Mouse (Mus musculus) Patski (cell line): ENCODE data around the gene C1qbp. TPM values are rescaled to one million over a fixed set of nuclear protein-coding genes. Genes with fewer than 3 reads are reported as not detected.
A peak's percentile ranks its signal among the peaks of the same experiment; 100 is the strongest.

Experiments used
- ATAC-seq: fragments of 100-300 bp; one replicate; pipeline ENCODE4 v1.8.0; 2021
- CTCF ChIA-PET: fragments of 350-600 bp; sonication (Branson Sonifier 250); formaldehyde crosslinking; loops from one replicate; lab custom pipeline; 2022; ENCODE audit warnings: inconsistent platforms; lab: Charles Lee
- POLR2A ChIA-PET: fragments of 350-600 bp; sonication (Branson Sonifier 250); formaldehyde crosslinking; loops from one replicate; lab custom pipeline; 2022; ENCODE audit warnings: antibody characterized with exemption, inconsistent platforms; lab: Charles Lee
- DNase-seq: peaks from one replicate; pipeline ENCODE4 v3.0.0-alpha.2; 2011; ENCODE audit warnings: low read depth, low spot score
- H3K27me3 ChIP-seq: fragments of 371-371 bp; one replicate; pipeline ENCODE4 v1.5.1; 2021
- CTCF ChIP-seq: fragments of 100-300 bp; IDR thresholded peaks from one replicate; pipeline ENCODE4 v1.5.1; 2021
- in situ Hi-C: fragments of 300-500 bp; cut with MboI; formaldehyde crosslinking; loops from 3 replicates; pipeline ENCODE4 v1.11.1; 2018; ENCODE audit warnings: low pct_unique_long_range_greater_than_20kb, mixed read lengths
- polyA plus RNA-seq: library from polyadenylated mRNA; unstranded; gene quantifications from one replicate; pipeline ENCODE4 v1.2.3, GENCODE M21; 2021

The C1qbp gene
- polyA plus RNA-seq, 1 experiment from 2014 or later = 248 TPM

DNA sequence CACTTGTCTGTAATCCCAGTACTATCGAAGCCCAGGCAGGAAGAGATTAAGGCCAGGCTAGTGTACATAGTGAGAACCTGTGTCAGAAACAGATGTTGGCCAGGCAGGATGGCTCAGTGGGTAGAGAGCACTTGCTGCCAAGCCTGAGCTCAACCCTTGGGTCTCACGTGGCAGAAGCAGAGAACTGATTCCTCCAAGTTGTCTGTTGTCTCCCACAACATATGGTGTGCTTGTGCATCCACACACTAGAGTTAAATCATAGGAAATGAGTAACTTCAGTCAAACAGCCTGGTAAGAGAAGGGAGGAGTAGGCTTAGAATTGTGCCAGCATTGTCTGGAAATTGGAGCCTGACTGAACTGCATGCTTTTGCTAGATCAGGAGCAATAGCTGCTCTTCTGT is 7.6 kb downstream of the C1qbp start:
- in situ Hi-C loops = no loop called here
- CTCF ChIA-PET = no interaction called here

DNA sequence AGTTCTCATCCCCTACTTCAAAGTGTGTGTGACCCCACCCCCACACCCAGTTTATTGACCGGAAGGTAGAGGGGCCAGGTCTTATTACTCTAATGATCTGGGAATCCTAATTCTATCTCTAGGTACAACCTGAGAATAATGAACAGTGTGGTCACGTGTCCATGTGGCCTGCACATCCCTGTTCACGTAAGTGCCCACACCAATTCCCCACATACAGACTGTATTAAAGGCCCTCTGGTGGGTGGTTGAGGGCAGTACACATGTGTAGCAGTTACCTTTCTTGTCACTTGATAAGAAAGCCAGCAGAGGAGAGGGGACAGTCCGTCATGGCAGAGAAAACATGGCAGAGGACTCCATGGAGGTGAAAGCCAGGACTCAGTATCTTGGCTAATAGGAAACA is 8.9 kb downstream of the C1qbp start:
- no peaks in the 10 kb centered on the region for H3K27me3 ChIP-seq
- peak; percentile 57 for TF ChIP-seq CTCF
- no peak for DNase-seq
- ChIA-PET POLR2A (interaction anchor here (0.6 kb wide), 1 partner anchor 1054 kb away, joined by 3 read pairs; no protein-coding TSS in a partner anchor), CTCF (no interaction called here)
- in situ Hi-C loops = no loop called here
- ATAC-seq = no peak

More for the DNA sequence above, 7.6 kb downstream of the C1qbp start:
- no peak for TF ChIP-seq CTCF
- POLR2A ChIA-PET = no interaction called here
- DNase-seq (no peak), ATAC-seq (no peak)
- no peaks in the 10 kb centered on the region for H3K27me3 ChIP-seq

DNA sequence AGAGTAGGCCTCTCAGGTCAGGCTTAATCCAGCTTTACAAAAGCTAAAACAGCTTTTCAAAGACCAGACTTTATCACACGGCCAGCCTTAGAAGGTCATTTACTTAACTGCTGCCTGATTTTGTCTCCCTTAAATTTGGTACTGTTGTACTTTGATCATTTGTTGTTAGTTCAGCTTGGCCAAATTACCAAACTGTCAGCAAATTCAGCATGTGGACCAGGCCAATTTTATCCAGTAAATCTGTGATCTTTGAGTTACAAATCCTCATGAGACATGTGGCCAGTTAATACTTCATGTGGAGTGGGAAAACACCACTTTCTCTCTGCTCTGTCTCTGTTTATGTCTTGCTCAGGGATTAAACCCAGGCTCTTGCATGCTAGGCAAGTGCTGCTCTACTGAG is 10.2 kb downstream of the C1qbp start:
- ChIA-PET POLR2A (no interaction called here), CTCF (no interaction called here)
- H3K27me3 ChIP-seq = no peaks in the 10 kb centered on the region
- in situ Hi-C loops = no loop called here
- no peak for ATAC-seq
- DNase-seq = no peak
- TF ChIP-seq CTCF = no peak

DNA sequence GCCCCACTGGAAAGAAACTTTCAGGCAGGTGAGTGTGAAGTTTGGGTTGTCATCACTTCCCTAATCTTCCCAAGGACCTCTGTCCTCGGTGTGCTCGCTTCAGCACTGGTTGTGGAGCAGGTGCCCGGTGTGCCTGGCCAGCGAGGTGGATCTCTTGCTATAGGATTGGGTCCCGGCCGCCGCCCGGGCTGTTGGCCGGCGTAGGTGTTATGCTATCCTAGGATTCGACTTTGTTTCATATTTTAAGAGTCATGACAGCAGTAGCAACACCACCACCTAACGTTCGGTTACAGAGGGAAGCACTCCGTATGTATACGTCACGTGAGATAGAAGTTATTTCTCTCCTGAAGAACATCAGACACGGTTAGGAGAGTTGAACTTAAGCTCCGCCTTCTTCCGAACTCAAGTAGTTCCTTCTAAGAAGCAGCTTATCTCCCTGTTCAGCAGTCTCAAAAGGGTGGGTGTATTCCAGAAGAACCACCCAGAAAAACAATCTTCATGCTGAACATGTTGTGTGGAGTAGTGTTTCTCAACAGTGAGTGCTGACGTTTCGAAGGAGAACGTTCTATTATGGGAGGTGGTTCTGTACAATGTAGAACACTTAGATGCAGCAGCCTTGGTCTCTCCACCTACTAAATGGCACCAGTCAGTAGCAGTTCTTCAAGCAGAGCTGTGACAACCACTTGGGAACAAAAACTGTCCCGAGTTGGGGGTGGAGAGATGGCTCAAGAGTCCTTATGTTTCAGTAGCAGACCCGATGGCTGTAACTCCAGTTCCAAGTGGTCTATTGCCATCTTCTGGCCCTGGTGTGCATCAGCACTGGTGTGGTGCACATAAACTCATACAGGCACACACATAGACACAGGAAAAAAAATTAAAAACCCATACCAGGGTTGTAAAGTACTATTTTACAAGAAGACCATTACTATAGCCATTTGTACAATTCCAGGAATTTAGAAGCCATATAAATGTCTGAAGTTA is 12.0 kb downstream of the C1qbp start:
- ATAC-seq = peak; percentile 58
- DNase-seq = no peak
- in situ Hi-C loops = no loop called here
- ChIA-PET CTCF (interaction anchor here (1.0 kb wide), 1 partner anchor 11 kb away, joined by 3 read pairs; no protein-coding TSS in a partner anchor), POLR2A (no interaction called here)
- no peaks in the 10 kb centered on the region for H3K27me3 ChIP-seq
- no peak for TF ChIP-seq CTCF

DNA sequence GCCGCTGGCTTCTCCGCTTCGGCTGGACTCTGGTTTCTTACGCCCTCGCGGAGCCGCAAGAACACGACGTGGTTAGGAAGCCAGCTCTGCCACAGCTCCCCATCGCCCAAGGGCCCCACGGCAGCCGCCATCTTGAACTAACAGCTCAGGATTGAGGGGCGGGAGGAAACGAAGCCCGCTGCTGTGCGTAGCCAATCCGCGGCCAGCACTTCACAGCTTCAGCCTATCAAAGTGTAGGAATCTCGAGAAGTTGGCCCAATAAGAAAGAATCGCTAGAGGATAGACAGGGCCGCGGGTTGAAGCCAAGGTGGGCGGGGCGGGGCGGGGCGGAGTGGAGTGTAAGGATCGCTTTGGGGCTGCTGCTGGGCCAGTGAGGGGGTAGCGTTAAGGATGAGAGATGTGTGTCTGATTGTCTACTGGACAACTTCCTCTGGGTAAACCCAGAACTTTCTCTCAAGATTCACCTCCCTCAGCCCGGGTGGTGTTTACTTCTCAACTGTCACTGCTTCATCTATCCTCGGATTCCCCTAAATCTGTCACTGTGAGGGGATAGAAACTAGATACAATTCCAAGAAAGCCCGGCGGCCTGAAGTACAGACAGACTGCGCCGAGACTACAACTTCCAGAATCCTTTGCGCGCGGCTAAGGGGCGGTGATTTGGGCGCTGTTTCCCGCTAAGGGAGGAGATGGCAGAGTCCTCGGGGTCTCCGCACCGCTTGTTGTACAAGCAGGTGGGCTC is 12.8 kb downstream of the C1qbp start, which contains the start of the genes Nup88 and Rpain:
TSS of gene Nup88 (minus strand) at position 153 of the 739 bp plus-strand sequence.
TSS of gene Rpain (plus strand) at position 393 of the 739 bp plus-strand sequence.
- ChIA-PET POLR2A (no interaction called here), CTCF (interaction anchor here (1.0 to 1.5 kb wide), 2 partner anchors 12 to 13 kb away, joined by 3 to 5 read pairs; partner anchors contain the start of gene C1qbp)
- no peaks in the 10 kb centered on the region for H3K27me3 ChIP-seq
- in situ Hi-C loops = no loop called here
- no peak for TF ChIP-seq CTCF
- peak; percentile 97 for ATAC-seq
- peak; percentile 83 for DNase-seq

DNA sequence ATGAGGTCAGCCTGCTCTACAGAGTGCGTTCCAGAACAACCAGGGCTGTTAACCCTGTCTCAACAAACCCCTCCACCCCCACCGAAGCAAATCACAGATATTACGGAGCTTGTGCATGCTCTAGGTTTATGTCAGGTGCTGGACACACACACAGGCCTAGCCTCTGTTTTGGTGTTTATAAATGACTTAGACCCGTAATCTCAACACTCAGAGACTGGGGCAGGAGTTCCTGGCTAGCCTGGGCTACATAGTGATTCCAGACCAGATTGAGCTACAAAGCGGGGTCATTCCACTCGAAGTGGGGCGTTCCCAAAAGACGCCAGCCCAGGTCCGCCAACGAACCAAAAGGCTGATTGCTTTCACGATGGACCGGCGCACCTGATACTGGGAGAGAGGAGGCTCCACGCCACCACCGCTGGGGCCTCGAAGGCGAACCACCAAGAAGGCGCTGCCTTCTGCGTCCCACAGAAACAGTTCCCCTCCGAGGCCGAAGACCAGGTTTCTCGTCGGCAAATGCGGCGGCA is 13.5 kb downstream of the C1qbp start:
- no peaks in the 10 kb centered on the region for H3K27me3 ChIP-seq
- no peak for ATAC-seq
- CTCF ChIA-PET = interaction anchor here (1.5 kb wide), 1 partner anchor 13 kb away, joined by 5 read pairs; the partner anchor contains the start of gene C1qbp
- no peak for TF ChIP-seq CTCF
- POLR2A ChIA-PET = no interaction called here
- in situ Hi-C loops = no loop called here
- DNase-seq = no peak

DNA sequence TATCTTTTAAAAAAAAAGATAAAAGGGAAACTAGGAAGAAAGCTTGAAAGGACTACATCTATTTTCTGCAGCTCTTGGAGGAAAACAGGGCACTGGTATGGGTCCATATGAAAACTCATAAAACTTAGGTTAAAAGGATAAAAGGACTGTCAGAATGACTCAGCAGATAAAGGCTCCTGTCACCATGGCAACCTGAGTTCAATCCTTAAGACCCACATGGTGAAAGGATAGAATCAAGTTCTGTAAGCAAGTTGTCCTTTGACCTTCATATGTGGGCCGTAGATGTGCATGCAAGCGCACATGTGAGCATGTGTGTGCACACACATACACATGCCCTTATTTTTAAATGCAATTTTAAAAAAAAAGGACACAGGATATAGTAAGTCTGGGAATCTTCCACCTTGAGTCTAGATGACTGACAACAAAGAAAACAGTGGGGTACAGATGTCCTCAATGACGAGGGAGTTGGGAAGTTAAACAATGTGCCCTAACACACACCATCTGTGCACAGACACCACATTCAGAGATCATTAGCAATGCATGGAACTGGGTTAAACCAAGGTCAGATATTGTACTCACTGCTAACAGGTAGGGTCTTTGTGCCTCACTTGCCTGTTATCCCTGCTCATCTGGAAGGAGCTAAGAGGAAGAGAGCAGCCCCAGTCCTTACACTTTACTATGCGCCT is 18.5 kb downstream of the C1qbp start:
- ChIA-PET POLR2A (interaction anchor here (0.6 kb wide), 1 partner anchor 17 kb away, joined by 3 read pairs; no protein-coding TSS in a partner anchor), CTCF (interaction anchor here (0.7 to 0.9 kb wide), 4 partner anchors 11 to 44 kb away, joined by 3 read pairs; no protein-coding TSS in a partner anchor)
- ATAC-seq (no peak), DNase-seq (no peak)
- H3K27me3 ChIP-seq = no peaks in the 10 kb centered on the region
- in situ Hi-C loops = no loop called here
- TF ChIP-seq CTCF = no peak

DNA sequence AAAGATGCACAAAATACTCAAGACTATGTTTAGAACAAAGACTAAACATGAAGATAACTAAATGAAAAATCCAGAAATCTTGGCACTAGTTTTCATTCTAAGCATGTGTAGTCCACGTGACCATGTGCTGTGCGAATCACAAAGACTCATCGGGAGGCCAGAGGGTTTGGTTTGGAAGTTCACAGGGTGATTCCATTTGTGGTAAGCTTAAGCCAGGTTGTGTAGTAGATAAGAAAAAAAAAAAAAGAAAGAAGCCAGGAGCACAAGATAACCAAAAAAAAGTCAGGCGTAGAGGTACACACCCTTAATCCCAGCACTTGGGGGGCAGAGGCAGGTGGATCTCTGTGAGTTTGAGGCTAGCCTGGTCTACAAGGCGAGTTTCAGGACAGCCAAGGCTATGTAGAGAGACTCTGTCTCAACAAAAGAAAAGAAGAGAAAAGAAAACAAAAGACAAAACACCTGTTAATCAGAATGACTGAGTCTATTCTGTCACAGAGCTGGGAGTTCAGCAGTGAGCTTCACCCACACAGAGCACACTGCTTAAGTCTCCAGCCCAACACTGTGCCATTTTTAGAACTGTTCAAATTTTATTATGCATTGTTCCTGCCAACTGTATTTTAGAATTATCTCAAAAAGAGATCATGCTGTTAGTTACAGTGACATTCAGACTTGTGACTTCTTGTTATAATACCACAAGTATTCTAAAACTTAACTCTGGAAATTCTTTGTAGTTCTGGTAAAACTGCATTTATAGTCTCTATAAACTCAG is 21.9 kb downstream of the C1qbp start:
- no peak for TF ChIP-seq CTCF
- no peaks in the 10 kb centered on the region for H3K27me3 ChIP-seq
- ChIA-PET POLR2A (no interaction called here), CTCF (no interaction called here)
- in situ Hi-C loops = no loop called here
- ATAC-seq = no peak
- DNase-seq = no peak

DNA sequence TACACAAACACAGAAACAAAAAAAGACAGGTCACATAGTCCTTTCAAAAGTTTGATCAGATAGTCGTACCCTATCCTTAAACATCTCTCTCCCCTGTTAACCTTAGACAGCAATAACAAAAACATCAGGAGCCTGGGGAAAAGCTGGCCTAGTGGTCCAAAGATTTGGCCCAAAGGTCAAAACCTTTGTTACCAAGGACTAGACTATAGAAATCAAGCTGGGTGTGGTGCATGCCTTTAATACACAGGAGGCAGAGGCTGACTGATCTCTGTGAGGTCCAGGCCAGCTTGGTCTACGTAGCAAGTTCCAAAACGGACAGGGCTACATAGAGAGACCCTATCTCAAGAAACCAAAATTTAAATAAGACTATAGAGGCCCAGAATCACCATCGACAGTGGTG is 28.1 kb downstream of the C1qbp start:
- in situ Hi-C loops = no loop called here

More for the DNA sequence above, 28.1 kb downstream of the C1qbp start:
- ChIA-PET CTCF (interaction anchor here (0.9 to 1.0 kb wide), 2 partner anchors 15 to 50 kb away, joined by 3 read pairs; no protein-coding TSS in a partner anchor), POLR2A (interaction anchor here (0.6 kb wide), 1 partner anchor 75 kb away, joined by 3 read pairs; no protein-coding TSS in a partner anchor)
- no peaks in the 10 kb centered on the region for H3K27me3 ChIP-seq
- DNase-seq = no peak
- TF ChIP-seq CTCF = no peak
- ATAC-seq = no peak
